Mouse (Mus musculus) MEL (cell line): Measurements from ENCODE around the gene Sv2c. TPM values are rescaled to one million over a fixed set of nuclear protein-coding genes. Genes with fewer than 3 reads are reported as not detected.

ENCODE experiments used
- DNase-seq: peaks from one replicate; pipeline ENCODE4 v3.0.0; 2011; ENCODE audit warnings: low read depth, low spot score
- H3K27ac ChIP-seq: 2 replicates; pipeline ENCODE4 v1.5.1; 2012; ENCODE audit warnings: low read depth, mild to moderate bottlenecking, control low read depth, low read length, moderate library complexity; ENCODE audit not compliant: control insufficient read depth
- H3K27me3 ChIP-seq, 2 experiments: fragments of 150-350 bp in 1 of 2; sonication (generic) in 1 of 2; 2 replicates each; pipeline ENCODE4 v1.6.1; 2012; ENCODE audit warnings: low read length in 2 of 2, mild to moderate bottlenecking in 2 of 2, improper control_type of control experiment in 1 of 2, moderate library complexity in 1 of 2; ENCODE audit not compliant: insufficient read depth in 2 of 2, control insufficient read depth in 1 of 2
- H3K36me3 ChIP-seq, 2 experiments: 2 replicates each; pipeline ENCODE4 v1.6.1; 2012 to 2014; ENCODE audit warnings: low read length in 2 of 2, improper control_type of control experiment in 1 of 2, inconsistent platforms in 1 of 2, mild to moderate bottlenecking in 1 of 2; ENCODE audit not compliant: insufficient read depth in 2 of 2, control insufficient read depth in 1 of 2
- H3K4me1 ChIP-seq, 2 experiments: fragments of 150-350 bp in 1 of 2; sonication (generic) in 1 of 2; 2 replicates each; pipeline ENCODE4 v1.6.1; 2012; ENCODE audit warnings: low read length in 2 of 2, improper control_type of control experiment in 1 of 2, mild to moderate bottlenecking in 1 of 2; ENCODE audit not compliant: insufficient read depth in 2 of 2, control insufficient read depth in 1 of 2
- H3K4me3 ChIP-seq, 2 experiments: fragments of 150-350 bp in 1 of 2; sonication (generic) in 1 of 2; 2 replicates each; pipeline ENCODE4 v1.5.1; 2012; ENCODE audit warnings: low read depth in 2 of 2, low read length in 2 of 2, mild to moderate bottlenecking in 2 of 2, moderate library complexity in 2 of 2, control low read depth in 1 of 2, improper control_type of control experiment in 1 of 2; ENCODE audit not compliant: control insufficient read depth in 1 of 2, insufficient read depth in 1 of 2
- H3K79me2 ChIP-seq: 2 replicates; pipeline ENCODE4 v1.6.1; 2012; ENCODE audit warnings: mild to moderate bottlenecking, low read length, moderate library complexity; ENCODE audit not compliant: control insufficient read depth, poor library complexity, insufficient read depth
- H3K9ac ChIP-seq: 2 replicates; pipeline ENCODE4 v1.6.1; 2012; ENCODE audit warnings: low read depth, mild to moderate bottlenecking, control low read depth, low read length, moderate library complexity; ENCODE audit not compliant: control insufficient read depth, poor library complexity, severe bottlenecking
- H3K9me3 ChIP-seq: fragments of 150-350 bp; sonication (generic); replicated peaks from 2 replicates; pipeline ENCODE4 v1.6.1; 2012; ENCODE audit warnings: mild to moderate bottlenecking, low read length, improper control_type of control experiment, moderate library complexity; ENCODE audit not compliant: insufficient read depth
- BHLHE40 ChIP-seq: IDR thresholded peaks from 2 replicates; pipeline ENCODE4 v1.6.1; 2012; ENCODE audit warnings: low read depth, mild to moderate bottlenecking, inconsistent platforms, low read length, improper control_type of control experiment, borderline replicate concordance
- CHD1 ChIP-seq: IDR thresholded peaks from 2 replicates; pipeline ENCODE4 v1.6.1; 2012; ENCODE audit warnings: low read depth, mild to moderate bottlenecking, inconsistent platforms, low read length, improper control_type of control experiment
- CHD2 ChIP-seq: IDR thresholded peaks from 2 replicates; pipeline ENCODE4 v1.6.1; 2011; ENCODE audit warnings: low read length, improper control_type of control experiment
- CTCF ChIP-seq, 3 experiments: IDR thresholded peaks in 2 of 3; conservative IDR thresholded peaks in 1 of 3; 2 replicates each; pipeline ENCODE4 v1.5.1; 2011 to 2012; ENCODE audit warnings: low read length in 3 of 3, low read depth in 2 of 3, mild to moderate bottlenecking in 2 of 3, improper control_type of control experiment in 1 of 3, inconsistent platforms in 1 of 3, mixed read lengths in 1 of 3, moderate library complexity in 1 of 3; ENCODE audit not compliant: control insufficient read depth in 1 of 3, insufficient read depth in 1 of 3, poor library complexity in 1 of 3, severe bottlenecking in 1 of 3
- EP300 ChIP-seq, 2 experiments: IDR thresholded peaks; 2 replicates each; pipeline ENCODE4 v1.6.1; 2011; ENCODE audit warnings: improper control_type of control experiment in 2 of 2, low read length in 2 of 2, low read depth in 1 of 2, mild to moderate bottlenecking in 1 of 2
- ETS1 ChIP-seq: IDR thresholded peaks from 2 replicates; pipeline ENCODE4 v1.6.1; 2012; ENCODE audit warnings: low read depth, mild to moderate bottlenecking, inconsistent platforms, low read length, improper control_type of control experiment, moderate library complexity
- GABPA ChIP-seq: IDR thresholded peaks from 2 replicates; pipeline ENCODE4 v1.6.1; 2012; ENCODE audit warnings: low read depth, mild to moderate bottlenecking, inconsistent platforms, low read length, improper control_type of control experiment, moderate library complexity
- GATA1 ChIP-seq: IDR thresholded peaks from 2 replicates; pipeline ENCODE4 v1.6.1; 2011; ENCODE audit warnings: low read depth, low read length, improper control_type of control experiment
- JUND ChIP-seq: IDR thresholded peaks from 2 replicates; pipeline ENCODE4 v1.6.1; 2011; ENCODE audit warnings: low read depth, mild to moderate bottlenecking, improper control_type of control experiment, low read length
- KAT2A ChIP-seq: conservative IDR thresholded peaks from 2 replicates; pipeline ENCODE4 v1.6.1; 2012; ENCODE audit warnings: low read depth, low read length, improper control_type of control experiment, inconsistent platforms
- MAX ChIP-seq: IDR thresholded peaks from 2 replicates; pipeline ENCODE4 v1.6.1; 2011; ENCODE audit warnings: low read length, improper control_type of control experiment
- MXI1 ChIP-seq: IDR thresholded peaks from 2 replicates; pipeline ENCODE4 v1.6.1; 2011; ENCODE audit warnings: mild to moderate bottlenecking, low read depth, low read length, improper control_type of control experiment
- MYB ChIP-seq: IDR thresholded peaks from 2 replicates; pipeline ENCODE4 v1.6.1; 2011; ENCODE audit warnings: mild to moderate bottlenecking, low read depth, low read length, improper control_type of control experiment
- MYC ChIP-seq: IDR thresholded peaks from 2 replicates; pipeline ENCODE4 v1.6.1; 2011; ENCODE audit warnings: low read depth, mild to moderate bottlenecking, low read length, improper control_type of control experiment, moderate library complexity
- NELFE ChIP-seq: IDR thresholded peaks from 2 replicates; pipeline ENCODE4 v1.6.1; 2011; ENCODE audit warnings: low read depth, low read length, improper control_type of control experiment
- NRF1 ChIP-seq: IDR thresholded peaks from 2 replicates; pipeline ENCODE4 v1.6.1; 2014; ENCODE audit warnings: low read depth, mild to moderate bottlenecking, inconsistent platforms, low read length, improper control_type of control experiment, moderate library complexity; ENCODE audit not compliant: poor library complexity, insufficient read depth, severe bottlenecking
- POLR2A ChIP-seq, 2 experiments: IDR thresholded peaks; 2 replicates each; pipeline ENCODE4 v1.6.1; 2011 to 2012; ENCODE audit warnings: low read length in 2 of 2, mild to moderate bottlenecking in 2 of 2, control low read depth in 1 of 2, improper control_type of control experiment in 1 of 2, low read depth in 1 of 2, moderate library complexity in 1 of 2; ENCODE audit not compliant: control insufficient read depth in 1 of 2, insufficient read depth in 1 of 2, poor library complexity in 1 of 2
- POLR2AphosphoS2 ChIP-seq: IDR thresholded peaks from 2 replicates; pipeline ENCODE4 v1.6.1; 2011; ENCODE audit warnings: low read length, improper control_type of control experiment
- POLR2AphosphoS5 ChIP-seq: IDR thresholded peaks from 2 replicates; pipeline ENCODE4 v1.6.1; 2012; ENCODE audit warnings: low read depth, borderline replicate concordance, mild to moderate bottlenecking, inconsistent platforms, low read length, moderate library complexity, mixed read lengths
- RAD21 ChIP-seq: IDR thresholded peaks from 2 replicates; pipeline ENCODE4 v1.6.1; 2011; ENCODE audit warnings: mild to moderate bottlenecking, low read depth, low read length, improper control_type of control experiment
- RCOR1 ChIP-seq: IDR thresholded peaks from 2 replicates; pipeline ENCODE4 v1.6.1; 2012; ENCODE audit warnings: low read depth, mild to moderate bottlenecking, inconsistent platforms, low read length, improper control_type of control experiment
- SIN3A ChIP-seq: IDR thresholded peaks from 2 replicates; pipeline ENCODE4 v1.6.1; 2012; ENCODE audit warnings: low read length, improper control_type of control experiment, inconsistent platforms
- SMC3 ChIP-seq: IDR thresholded peaks from 2 replicates; pipeline ENCODE4 v1.6.1; 2011; ENCODE audit warnings: low read depth, low read length, improper control_type of control experiment
- TAL1 ChIP-seq: IDR thresholded peaks from 2 replicates; pipeline ENCODE4 v1.6.1; 2012; ENCODE audit warnings: mild to moderate bottlenecking, inconsistent platforms, low read length, moderate library complexity, mixed read lengths
- TBP ChIP-seq: IDR thresholded peaks from 2 replicates; pipeline ENCODE4 v1.8.0; 2011; ENCODE audit warnings: low read depth, low read length, improper control_type of control experiment
- TCF12 ChIP-seq: IDR thresholded peaks from 2 replicates; pipeline ENCODE4 v1.6.1; 2014; ENCODE audit warnings: low read depth, mild to moderate bottlenecking, inconsistent platforms, low read length, improper control_type of control experiment, moderate library complexity
- USF2 ChIP-seq, 2 experiments: IDR thresholded peaks; 2 replicates each; pipeline ENCODE4 v1.6.1; 2011 to 2012; ENCODE audit warnings: improper control_type of control experiment in 2 of 2, low read length in 2 of 2, borderline replicate concordance in 1 of 2, inconsistent platforms in 1 of 2, low read depth in 1 of 2, mild to moderate bottlenecking in 1 of 2; ENCODE audit not compliant: insufficient read depth in 1 of 2
- ZC3H11A ChIP-seq: IDR thresholded peaks from 2 replicates; pipeline ENCODE4 v1.6.1; 2012; ENCODE audit warnings: low read depth, mild to moderate bottlenecking, inconsistent platforms, low read length, improper control_type of control experiment
- ZMIZ1 ChIP-seq: IDR thresholded peaks from 2 replicates; pipeline ENCODE4 v1.6.1; 2012; ENCODE audit warnings: low read depth, mild to moderate bottlenecking, inconsistent platforms, low read length, improper control_type of control experiment, moderate library complexity
- polyA plus RNA-seq, 2 experiments: library from polyadenylated mRNA; stranded (reverse) in 1 of 2; unstranded in 1 of 2; fragments of >175 nt in 1 of 2; fragments of >200 nt in 1 of 2; gene quantifications; 2 replicates each; pipeline versions ENCODE4 v1.2.1 to v1.2.4; 2012; ENCODE audit warnings: low replicate concordance in 2 of 2, low read depth in 1 of 2; ENCODE audit not compliant: insufficient read length in 2 of 2, insufficient read depth in 1 of 2, missing spikeins in 1 of 2
- total RNA-seq: library from RNA; depleted of rRNA; stranded (reverse); fragments of 300-350 nt; gene quantifications from 2 replicates; pipeline ENCODE4 v1.2.3, GENCODE M21; 2012

The Sv2c gene
- total and polyA plus RNA-seq, 3 experiments: 0.01 TPM; not detected in 2

GRCm38 (mm10) chr13:95950434-95951091, 181.8 kb downstream of the Sv2c start:
- Histone ChIP-seq H3K27me3 (no peaks in the 10 kb centered on the region), H3K9ac (no peak overlapping the region), H3K79me2 (no peaks in the 10 kb centered on the region), H3K9me3 (no peaks in the 10 kb centered on the region), H3K36me3 (peaks cover 0 to 30% of the 10 kb centered on the region in 2 experiments; a peak in 2 of 4 replicates), H3K4me3 (no peak overlapping the region), H3K27ac (peak overlapping the region; percentile 6; the same call in 1 of the 2 replicates), H3K4me1 (peaks cover 23 to 40% of the 10 kb centered on the region in 2 experiments)
- TF ChIP-seq RCOR1 (0 out of 2 replicates have a peak, but pooled peaks have one; percentile 23), TCF12 (peak; percentile 52), JUND (no peak), EP300 (IDR thresholded peaks at IDR 0.05; ENCODE audit: low read depth in 1 of 2, low read length in 2 of 2) (peak; percentile 60 to 64; a peak in 3 of 4 replicates), TAL1 (no peak), ETS1 (peak; percentile 84), POLR2A (IDR thresholded peaks at IDR 0.05; ENCODE audit: control insufficient read depth in 1 of 2, insufficient read depth in 1 of 2, low read depth in 1 of 2, low read length in 2 of 2, poor library complexity in 1 of 2) (no peak), BHLHE40 (no peak), SIN3A (peak; percentile 32; the same call in 1 of the 2 replicates)
- peak; percentile 50 for DNase-seq

- H3K27ac ChIP-seq: peak overlapping the region; percentile 79
- H3K79me2 ChIP-seq: no peaks in the 10 kb centered on the region
- no peak for TF ChIP-seq TAL1
- no peak for TF ChIP-seq POLR2AphosphoS5
- TF ChIP-seq MXI1: no peak
- TF ChIP-seq GATA1: peak; percentile 61
- TF ChIP-seq RAD21: no peak
- TF ChIP-seq BHLHE40: 0 out of 2 replicates have a peak, but pooled peaks have one; percentile 23
- TF ChIP-seq NELFE: no peak
- peak; percentile 85 for TF ChIP-seq RCOR1
- no peak for TF ChIP-seq ZC3H11A
- no peak for TF ChIP-seq POLR2A (IDR thresholded peaks at IDR 0.05; ENCODE audit: control insufficient read depth in 1 of 2, insufficient read depth in 1 of 2, low read depth in 1 of 2, low read length in 2 of 2, poor library complexity in 1 of 2)
- TF ChIP-seq JUND: no peak
- 0 out of 2 replicates have a peak, but pooled peaks have one; percentile 43 for TF ChIP-seq MYC
- no peak; the same call in 1 of the 2 replicates for TF ChIP-seq SIN3A
- TF ChIP-seq KAT2A: no peak
- TF ChIP-seq POLR2AphosphoS2: no peak
- no peak for TF ChIP-seq GABPA
- no peak for TF ChIP-seq USF2 (IDR thresholded peaks at IDR 0.05; ENCODE audit: borderline replicate concordance in 1 of 2, insufficient read depth in 1 of 2, low read depth in 1 of 2, low read length in 2 of 2)
- TF ChIP-seq ZMIZ1: no peak
- no peak for TF ChIP-seq CTCF (IDR thresholded peaks at IDR 0.05 in 2 of 3, conservative IDR thresholded peaks at IDR 0.05 in 1 of 3; ENCODE audit: control insufficient read depth in 1 of 3, insufficient read depth in 1 of 3, low read depth in 2 of 3, low read length in 3 of 3, poor library complexity in 1 of 3, severe bottlenecking in 1 of 3)
- no peak for TF ChIP-seq CHD2
- no peak for TF ChIP-seq SMC3
- no peak for TF ChIP-seq NRF1
- no peak for TF ChIP-seq TBP
- peak; percentile 39; the same call in 1 of the 2 replicates for TF ChIP-seq MAX
- TF ChIP-seq MYB: peak; percentile 76
- TF ChIP-seq TCF12: peak; percentile 62
- TF ChIP-seq CHD1: no peak
These were observed 183.0 kb downstream of the Sv2c start for GRCm38 (mm10) chr13:95949356-95949755.

More at GRCm38 (mm10) chr13:95949356-95949755, 183.0 kb downstream of the Sv2c start:
- Histone ChIP-seq H3K9ac (no peak overlapping the region), H3K27me3 (no peaks in the 10 kb centered on the region), H3K4me1 (peaks cover 23 to 40% of the 10 kb centered on the region in 2 experiments), H3K36me3 (peaks cover 0 to 30% of the 10 kb centered on the region in 2 experiments; a peak in 2 of 4 replicates), H3K4me3 (no peak overlapping the region), H3K9me3 (no peaks in the 10 kb centered on the region)
- DNase-seq: peak; percentile 71
